Mouse (Mus musculus): ENCODE data around the gene 1110059E24Rik. TPM values are rescaled to one million over a fixed set of nuclear protein-coding genes. Genes with fewer than 3 reads are reported as not detected.
"Not testable (repeated sequence)": the region's sequence is repeated elsewhere in the genome, so short reads cannot be mapped to it uniquely, and the experiment has no call there.

1110059E24Rik gene
- total RNA-seq, 2 experiments from 2014 or later: 7.1 to 9.1 TPM

- Histone ChIP-seq H3K4me3 (no peak overlapping the region), H3K27ac (no peak overlapping the region)
- no peak for DNase-seq
- TF ChIP-seq CTCF (IDR thresholded peaks at IDR 0.05): no peak
- intact Hi-C loops (cut with DNase I): no loop called here
Measured at GRCm38 (mm10) chr19:21611725-21612575, 40.8 kb downstream of the 1110059E24Rik start.

GRCm38 (mm10) chr19:21611297-21611696 lies 41.5 kb downstream of the 1110059E24Rik start:
- no peak overlapping the region for H3K27ac ChIP-seq
- no peak for DNase-seq
- no peak for TF ChIP-seq CTCF (IDR thresholded peaks at IDR 0.05)
- H3K4me3 ChIP-seq: no peak overlapping the region
- intact Hi-C loops (cut with DNase I): no loop called here

GRCm38 (mm10) chr19:21610240-21610639 lies 42.5 kb downstream of the 1110059E24Rik start:
- Histone ChIP-seq H3K4me3 (no peak overlapping the region), H3K27ac (no peak overlapping the region)
- no peak for DNase-seq
- no peak for TF ChIP-seq CTCF (IDR thresholded peaks at IDR 0.05)
- intact Hi-C loops (cut with DNase I): no loop called here

GRCm38 (mm10) chr19:21605294-21605693 lies 47.5 kb downstream of the 1110059E24Rik start:
- no peak for DNase-seq
- intact Hi-C loops (cut with DNase I): no loop called here

GRCm38 (mm10) chr19:21603836-21604235 lies 48.9 kb downstream of the 1110059E24Rik start:
- H3K4me3 ChIP-seq: no peak overlapping the region
- peak overlapping the region; percentile 58 for H3K27ac ChIP-seq
- TF ChIP-seq CTCF (IDR thresholded peaks at IDR 0.05): no peak
- intact Hi-C loops (cut with DNase I): no loop called here
- DNase-seq: no peak

More at GRCm38 (mm10) chr19:21605294-21605693, 47.5 kb downstream of the 1110059E24Rik start:
- no peak for TF ChIP-seq CTCF (IDR thresholded peaks at IDR 0.05)
- Histone ChIP-seq H3K4me3 (no peak overlapping the region), H3K27ac (no peak overlapping the region)

- Histone ChIP-seq H3K27ac (no peak overlapping the region), H3K4me3 (no peak overlapping the region)
- intact Hi-C loops (cut with DNase I): no loop called here
- no peak for DNase-seq
- TF ChIP-seq CTCF (IDR thresholded peaks at IDR 0.05): no peak
Measured at GRCm38 (mm10) chr19:21601541-21602101, 51.2 kb downstream of the 1110059E24Rik start.

- TF ChIP-seq CTCF (IDR thresholded peaks at IDR 0.05): no peak
- DNase-seq: no peak
- intact Hi-C loops (cut with DNase I): loop anchor here (5.0 kb wide), 1 partner anchor 53 kb away; the partner anchor contains the start of genes 1110059E24Rik and Abhd17b
- H3K4me3 ChIP-seq: no peak overlapping the region
- H3K27ac ChIP-seq: no peak overlapping the region
Measured at GRCm38 (mm10) chr19:21598659-21599352, 54.0 kb downstream of the 1110059E24Rik start.

GRCm38 (mm10) chr19:21594676-21595075 lies 58.1 kb downstream of the 1110059E24Rik start:
- TF ChIP-seq CTCF (IDR thresholded peaks at IDR 0.05): no peak
- no peak overlapping the region for H3K27ac ChIP-seq
- no peak overlapping the region for H3K4me3 ChIP-seq
- intact Hi-C loops (cut with DNase I): loop anchor here (5.0 kb wide), 1 partner anchor 58 kb away; the partner anchor contains the start of genes 1110059E24Rik and Abhd17b
- DNase-seq: no peak

- H3K4me3 ChIP-seq; H3K27ac ChIP-seq; DNase-seq; intact Hi-C loops (cut with DNase I): not testable (repeated sequence)
Measured at GRCm38 (mm10) chr19:21592216-21592615, 60.6 kb downstream of the 1110059E24Rik start.

GRCm38 (mm10) chr19:21589888-21590287 lies 62.9 kb downstream of the 1110059E24Rik start:
- no peak for DNase-seq
- Histone ChIP-seq H3K27ac (no peak overlapping the region), H3K4me3 (no peak overlapping the region)
- no peak for TF ChIP-seq CTCF (IDR thresholded peaks at IDR 0.05)
- intact Hi-C loops (cut with DNase I): no loop called here

GRCm38 (mm10) chr19:21587593-21587992 lies 65.2 kb downstream of the 1110059E24Rik start:
- no peak for DNase-seq

GRCm38 (mm10) chr19:21586546-21586945 lies 66.2 kb downstream of the 1110059E24Rik start:
- Histone ChIP-seq H3K4me3 (no peak overlapping the region), H3K27ac (no peak overlapping the region; the same call in 1 of the 2 replicates)
- no peak for TF ChIP-seq CTCF (IDR thresholded peaks at IDR 0.05)
- intact Hi-C loops (cut with DNase I): no loop called here
- DNase-seq: no peak

More at GRCm38 (mm10) chr19:21587593-21587992, 65.2 kb downstream of the 1110059E24Rik start:
- no peak overlapping the region for H3K4me3 ChIP-seq
- intact Hi-C loops (cut with DNase I): no loop called here
- TF ChIP-seq CTCF (IDR thresholded peaks at IDR 0.05): no peak
- no peak overlapping the region for H3K27ac ChIP-seq

GRCm38 (mm10) chr19:21585868-21586267 lies 66.9 kb downstream of the 1110059E24Rik start:
- Histone ChIP-seq H3K4me3 (no peak overlapping the region), H3K27ac (peak overlapping the region; percentile 35; the same call in 1 of the 2 replicates)
- no peak for TF ChIP-seq CTCF (IDR thresholded peaks at IDR 0.05)
- intact Hi-C loops (cut with DNase I): no loop called here
- peak; percentile 73 for DNase-seq
